Comparison of ENCODE assay signal across 9 mouse cellular contexts in genomic region chr2:4412870-4413595, GRCm38 (mm10).
DNase-seq lines count a peak whose midpoint lies in the region; ATAC-seq lines count a peak whose summit lies in the region.
"Had no signal": no experiment of that assay in that cellular context is flagged by ENCODE, and none has a peak within 500 bp of the region (broad histone marks: within the 10 kb centered on the region; RNA-seq: fewer than 3 reads in every experiment).

No protein-coding gene starts in this region.

- no peak for DNase-seq in embryonic facial prominence, embryonic 10.5 days (ENCODE audit: low spot score)
- peak; percentile 38 for DNase-seq in hindbrain, embryonic 14.5 days (ENCODE audit: low spot score)

- H3K36me3 ChIP-seq in embryonic facial prominence, embryonic 12.5 days, result no peaks in the 10 kb centered on the region
- H3K36me3 ChIP-seq in embryonic facial prominence, embryonic 10.5 days (replicated peaks), result peaks cover 19% of the 10 kb centered on the region
- no peaks in the 10 kb centered on the region; the same call in 1 of the 2 replicates for H3K36me3 ChIP-seq in neural tube, embryonic 13.5 days
- H3K36me3 ChIP-seq in neural tube, embryonic 15.5 days, result no peaks in the 10 kb centered on the region
- H3K36me3 ChIP-seq in hindbrain, embryonic 14.5 days (replicated peaks; ENCODE audit: control insufficient read depth, insufficient read depth), result no peaks in the 10 kb centered on the region
- H3K36me3 ChIP-seq in stomach, embryonic 14.5 days (ENCODE audit: control insufficient read depth, insufficient read depth, low read length), result no peaks in the 10 kb centered on the region
- H3K36me3 ChIP-seq: limb, embryonic 15.5 days had no signal

- H3K27ac ChIP-seq in embryonic facial prominence, embryonic 12.5 days, result 0 out of 2 replicates have a peak overlapping the region, but pooled peaks have one; percentile 3
- H3K27ac ChIP-seq in embryonic facial prominence, embryonic 10.5 days (replicated peaks), result no peak overlapping the region
- H3K27ac ChIP-seq in neural tube, embryonic 13.5 days (replicated peaks), result peak overlapping the region; percentile 52
- no peak overlapping the region; the same call in 1 of the 2 replicates for H3K27ac ChIP-seq in neural tube, embryonic 15.5 days (replicated peaks)
- peak overlapping the region; percentile 47; the same call in 1 of the 2 replicates for H3K27ac ChIP-seq in hindbrain, embryonic 14.5 days
- H3K27ac ChIP-seq in stomach, embryonic 14.5 days (ENCODE audit: low read length), result no peak overlapping the region
- H3K27ac ChIP-seq: limb, embryonic 15.5 days had no signal

- 47% methylated on average over 5 of the region's 5 CpGs for WGBS in embryonic facial prominence, embryonic 12.5 days
- WGBS in embryonic facial prominence, embryonic 10.5 days, result 74% methylated on average over 5 of the region's 5 CpGs
- 49% methylated on average over 5 of the region's 5 CpGs for WGBS in neural tube, embryonic 13.5 days
- WGBS in neural tube, embryonic 15.5 days, result 41% methylated on average over 5 of the region's 5 CpGs
- 43% methylated on average over 5 of the region's 5 CpGs for WGBS in hindbrain, embryonic 14.5 days
- 29% methylated on average over 5 of the region's 5 CpGs for WGBS in stomach, embryonic 14.5 days

- no peak overlapping the region for H3K9ac ChIP-seq in embryonic facial prominence, embryonic 12.5 days
- H3K9ac ChIP-seq in neural tube, embryonic 13.5 days, result no peak overlapping the region
- no peak overlapping the region for H3K9ac ChIP-seq in neural tube, embryonic 15.5 days (replicated peaks)
- H3K9ac ChIP-seq in hindbrain, embryonic 14.5 days, result no peak overlapping the region
- H3K9ac ChIP-seq in stomach, embryonic 14.5 days (replicated peaks; ENCODE audit: low read depth, low read length), result no peak overlapping the region
- H3K9ac ChIP-seq: limb, embryonic 15.5 days had no signal

- no peaks in the 10 kb centered on the region for H3K9me3 ChIP-seq in embryonic facial prominence, embryonic 12.5 days
- H3K9me3 ChIP-seq in embryonic facial prominence, embryonic 10.5 days, result no peaks in the 10 kb centered on the region
- no peaks in the 10 kb centered on the region for H3K9me3 ChIP-seq in neural tube, embryonic 13.5 days
- no peaks in the 10 kb centered on the region for H3K9me3 ChIP-seq in neural tube, embryonic 15.5 days (replicated peaks)
- H3K9me3 ChIP-seq in hindbrain, embryonic 14.5 days (ENCODE audit: control insufficient read depth, low read length), result no peaks in the 10 kb centered on the region
- no peaks in the 10 kb centered on the region for H3K9me3 ChIP-seq in stomach, embryonic 14.5 days (ENCODE audit: control insufficient read depth, low read depth, low read length)
- H3K9me3 ChIP-seq: limb, embryonic 15.5 days had no signal

- H3K4me1 ChIP-seq in embryonic facial prominence, embryonic 12.5 days, result peaks cover 14% of the 10 kb centered on the region; the same call in 1 of the 2 replicates
- H3K4me1 ChIP-seq in embryonic facial prominence, embryonic 10.5 days, result peaks cover 31% of the 10 kb centered on the region
- H3K4me1 ChIP-seq in neural tube, embryonic 13.5 days (replicated peaks), result peaks cover 61% of the 10 kb centered on the region
- H3K4me1 ChIP-seq in neural tube, embryonic 15.5 days, result peaks cover 47% of the 10 kb centered on the region
- peaks cover 43% of the 10 kb centered on the region for H3K4me1 ChIP-seq in hindbrain, embryonic 14.5 days (replicated peaks; ENCODE audit: control insufficient read depth, insufficient read depth, low read length)
- H3K4me1 ChIP-seq in stomach, embryonic 14.5 days (ENCODE audit: control insufficient read depth, insufficient read depth, low read length), result peaks cover 14% of the 10 kb centered on the region; the same call in 1 of the 2 replicates

- no peak for ATAC-seq in embryonic facial prominence, embryonic 12.5 days (ENCODE audit: insufficient number of reproducible peaks, insufficient read depth, low FRiP score, low TSS enrichment)
- no peak for ATAC-seq in neural tube, embryonic 13.5 days (ENCODE audit: low read depth)
- ATAC-seq in neural tube, embryonic 15.5 days (ENCODE audit: low FRiP score), result no peak
- ATAC-seq in hindbrain, embryonic 14.5 days (ENCODE audit: low FRiP score), result peak; percentile 56; the same call in 1 of the 2 replicates
- peak; percentile 70; the same call in 1 of the 2 replicates for ATAC-seq in stomach, embryonic 14.5 days (ENCODE audit: insufficient number of reproducible peaks, insufficient read depth, low FRiP score, low read depth)
- no peak for ATAC-seq in inflammation-experienced regulatory T-cells, adult 6 months
- ATAC-seq in granulocyte monocyte progenitor cell, adult 5-6 weeks (replicated peaks; ENCODE audit: poor library complexity, severe bottlenecking), result no peak

- no peak overlapping the region for H3K4me3 ChIP-seq in embryonic facial prominence, embryonic 12.5 days
- H3K4me3 ChIP-seq in embryonic facial prominence, embryonic 10.5 days, result no peak overlapping the region
- no peak overlapping the region for H3K4me3 ChIP-seq in neural tube, embryonic 13.5 days
- H3K4me3 ChIP-seq in neural tube, embryonic 15.5 days (replicated peaks), result no peak overlapping the region
- no peak overlapping the region for H3K4me3 ChIP-seq in hindbrain, embryonic 14.5 days (replicated peaks; ENCODE audit: low read length)
- H3K4me3 ChIP-seq in stomach, embryonic 14.5 days (ENCODE audit: low read depth, low read length), result no peak overlapping the region
- H3K4me3 ChIP-seq: limb, embryonic 15.5 days had no signal

- H3K4me2 ChIP-seq in embryonic facial prominence, embryonic 12.5 days (replicated peaks), result no peak overlapping the region
- H3K4me2 ChIP-seq in neural tube, embryonic 13.5 days, result no peak overlapping the region
- H3K4me2 ChIP-seq in neural tube, embryonic 15.5 days, result no peak overlapping the region
- H3K4me2 ChIP-seq in hindbrain, embryonic 14.5 days (replicated peaks), result no peak overlapping the region
- H3K4me2 ChIP-seq in stomach, embryonic 14.5 days (replicated peaks; ENCODE audit: low read depth, low read length), result no peak overlapping the region
- H3K4me2 ChIP-seq: limb, embryonic 15.5 days had no signal

- H3K27me3 ChIP-seq in embryonic facial prominence, embryonic 12.5 days, result no peaks in the 10 kb centered on the region
- H3K27me3 ChIP-seq in embryonic facial prominence, embryonic 10.5 days (replicated peaks; ENCODE audit: low read depth, poor library complexity, severe bottlenecking), result no peaks in the 10 kb centered on the region
- H3K27me3 ChIP-seq in neural tube, embryonic 13.5 days, result no peaks in the 10 kb centered on the region
- no peaks in the 10 kb centered on the region for H3K27me3 ChIP-seq in neural tube, embryonic 15.5 days (replicated peaks)
- no peaks in the 10 kb centered on the region for H3K27me3 ChIP-seq in hindbrain, embryonic 14.5 days (ENCODE audit: control insufficient read depth, insufficient read depth, low read length)
- H3K27me3 ChIP-seq in stomach, embryonic 14.5 days (ENCODE audit: control insufficient read depth, insufficient read depth, low read length), result no peaks in the 10 kb centered on the region
- H3K27me3 ChIP-seq: limb, embryonic 15.5 days had no signal

Comparison
In these comparisons a context has a peak if more than half of its experiments do, and no peak if none do; other contexts are left out.
1. H3K27ac ChIP-seq: peak in embryonic facial prominence, embryonic 12.5 days (single experiment), neural tube, embryonic 13.5 days (single experiment) and hindbrain, embryonic 14.5 days (single experiment); none in embryonic facial prominence, embryonic 10.5 days (single experiment), neural tube, embryonic 15.5 days (single experiment) and stomach, embryonic 14.5 days (single experiment).
2. ATAC-seq: peak in hindbrain, embryonic 14.5 days (single experiment) and stomach, embryonic 14.5 days (single experiment); none in embryonic facial prominence, embryonic 12.5 days (single experiment), neural tube, embryonic 13.5 days (single experiment), neural tube, embryonic 15.5 days (single experiment), inflammation-experienced regulatory T-cells, adult 6 months (single experiment) and granulocyte monocyte progenitor cell, adult 5-6 weeks (single experiment).